Mouse (Mus musculus) erythroblast, embryonic 14.5 days (primary cell): ENCODE measurements around the gene Zfp507.

Source experiments
- GATA1 ChIP-seq: IDR thresholded peaks from 2 replicates; pipeline ENCODE4 v1.6.1; 2012; ENCODE audit warnings: low read length, inconsistent platforms, mixed read lengths
- TAL1 ChIP-seq: IDR thresholded peaks from 3 replicates; pipeline ENCODE4 v1.6.1; 2012; ENCODE audit warnings: low read length, inconsistent platforms, mixed read lengths

DNA sequence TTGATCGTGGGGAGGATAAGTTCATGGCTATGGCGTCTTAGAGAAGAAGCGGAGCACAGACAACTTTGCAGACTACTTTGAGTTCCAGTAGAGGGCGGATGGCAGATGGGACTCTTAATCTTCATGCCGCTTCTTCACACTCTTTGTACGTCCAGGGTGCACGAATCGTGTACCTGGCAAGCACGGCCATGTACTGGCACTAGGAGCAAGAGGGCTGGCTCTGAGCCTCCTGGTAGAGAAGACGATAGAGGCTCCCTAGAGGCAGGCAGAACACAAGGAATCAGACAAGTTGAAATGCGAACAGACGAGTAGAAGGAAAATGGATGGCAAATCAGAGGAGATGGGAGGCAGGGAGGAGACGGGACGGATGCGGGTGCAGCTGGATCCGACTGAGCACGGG is 19.5 kb upstream of the Zfp507 start:
- TF ChIP-seq GATA1, result no peak
- no peak for TF ChIP-seq TAL1
